Mouse (Mus musculus) myocyte (in vitro differentiated cells): ENCODE measurements around the gene Clpx. TPM values are rescaled to one million over a fixed set of nuclear protein-coding genes. Genes with fewer than 3 reads are reported as not detected.

Experiments used
- H3K27me3 ChIP-seq: one replicate; pipeline ENCODE4 v1.6.1; 2011; ENCODE audit not compliant: control insufficient read depth, insufficient read depth, insufficient read length
- H3K36me3 ChIP-seq: one replicate; pipeline ENCODE4 v1.6.1; 2011; ENCODE audit not compliant: control insufficient read depth, insufficient read depth
- H3K4me2 ChIP-seq: one replicate; pipeline ENCODE4 v1.6.1; 2011; ENCODE audit warnings: low read depth, control low read depth
- H3K4me3 ChIP-seq: one replicate; pipeline ENCODE4 v1.5.1; 2011; ENCODE audit warnings: mild to moderate bottlenecking, control low read depth, moderate library complexity
- H3K79me2 ChIP-seq: one replicate; pipeline ENCODE4 v1.6.1; 2011; ENCODE audit not compliant: control insufficient read depth, insufficient read depth
- H3ac ChIP-seq: one replicate; pipeline ENCODE4 v1.6.1; 2011; ENCODE audit not compliant: control insufficient read depth, insufficient read length
- CEBPB ChIP-seq: IDR thresholded peaks from 2 replicates; pipeline ENCODE4 v1.6.1; 2011; ENCODE audit warnings: mild to moderate bottlenecking, moderate library complexity; ENCODE audit not compliant: poor library complexity, insufficient read depth, severe bottlenecking
- E2F4 ChIP-seq: IDR thresholded peaks from one replicate; pipeline ENCODE4 v1.6.1; 2011; ENCODE audit warnings: mild to moderate bottlenecking, control low read depth, moderate library complexity; ENCODE audit not compliant: insufficient read depth
- MAX ChIP-seq: IDR thresholded peaks from one replicate; pipeline ENCODE4 v1.6.1; 2011; ENCODE audit warnings: low read depth, mild to moderate bottlenecking, control low read depth
- MYOD1 ChIP-seq, 3 experiments: IDR thresholded peaks; one replicate each; pipeline ENCODE4 v1.6.1; 2011; ENCODE audit warnings: control low read depth in 2 of 3, low read depth in 2 of 3, mild to moderate bottlenecking in 2 of 3, moderate library complexity in 1 of 3; ENCODE audit not compliant: insufficient read length in 2 of 3, control insufficient read depth in 1 of 3
- MYOG ChIP-seq, 3 experiments: IDR thresholded peaks; one replicate each; pipeline ENCODE4 v1.6.1; 2011; ENCODE audit warnings: control low read depth in 2 of 3, low read depth in 2 of 3, mild to moderate bottlenecking in 2 of 3; ENCODE audit not compliant: insufficient read length in 2 of 3, control insufficient read depth in 1 of 3, insufficient read depth in 1 of 3
- POLR2A ChIP-seq: IDR thresholded peaks from one replicate; pipeline ENCODE4 v1.6.1; 2011; ENCODE audit warnings: low read depth, mild to moderate bottlenecking, control low read depth, moderate library complexity; ENCODE audit not compliant: insufficient read length
- POLR2AphosphoS2 ChIP-seq: IDR thresholded peaks from one replicate; pipeline ENCODE4 v1.6.1; 2011; ENCODE audit warnings: low read depth, control low read depth; ENCODE audit not compliant: insufficient read length
- REST ChIP-seq: IDR thresholded peaks from one replicate; pipeline ENCODE4 v1.6.1; 2011; ENCODE audit warnings: mild to moderate bottlenecking, control low read depth, moderate library complexity; ENCODE audit not compliant: insufficient read depth, insufficient read length
- SRF ChIP-seq: IDR thresholded peaks from one replicate; pipeline ENCODE4 v1.6.1; 2011; ENCODE audit warnings: low read depth; ENCODE audit not compliant: control insufficient read depth, insufficient read length
- TCF12 ChIP-seq: IDR thresholded peaks from one replicate; pipeline ENCODE4 v1.6.1; 2011; ENCODE audit warnings: mild to moderate bottlenecking, control low read depth; ENCODE audit not compliant: poor library complexity, insufficient read depth, severe bottlenecking
- TCF3 ChIP-seq: IDR thresholded peaks from one replicate; pipeline ENCODE4 v1.6.1; 2011; ENCODE audit warnings: low read depth, control low read depth; ENCODE audit not compliant: insufficient read length
- USF1 ChIP-seq: IDR thresholded peaks from one replicate; pipeline ENCODE4 v1.6.1; 2011; ENCODE audit warnings: low read depth, mild to moderate bottlenecking, control low read depth, moderate library complexity
- polyA plus RNA-seq: library from polyadenylated mRNA; unstranded; fragments of >200 nt; fragmentation: generic; extraction: Trizol; gene quantifications from one replicate; pipeline ENCODE4 v1.2.1, GENCODE M21; 2012; ENCODE audit warnings: missing spikeins

Gene Clpx
- polyA plus RNA-seq, 1 experiment, result 13.0 TPM

DNA sequence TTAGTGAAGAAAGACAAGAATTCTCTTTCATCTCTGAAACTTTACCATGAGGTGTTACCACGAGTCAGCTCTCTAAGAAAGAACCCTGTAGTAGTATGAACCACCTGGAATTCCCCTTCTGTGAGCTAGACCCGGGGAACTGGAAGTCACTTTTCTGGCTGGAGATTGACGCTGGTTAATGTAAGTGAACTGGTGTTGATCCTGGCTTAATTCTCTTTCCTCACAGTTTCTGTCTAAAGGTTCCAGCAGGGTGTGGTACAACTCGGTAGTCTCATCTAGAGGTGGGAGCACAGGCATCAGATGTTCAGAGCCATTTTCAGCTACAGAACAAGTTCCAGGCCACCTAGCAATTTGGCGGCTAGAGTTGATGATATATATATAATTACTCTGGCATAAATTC lies 941 bp upstream of the Clpx start:
- Histone ChIP-seq H3K79me2 (peaks cover 29% of the 10 kb centered on the region), H3K4me2 (peak overlapping the region; percentile 77), H3K4me3 (peak overlapping the region; percentile 90), H3ac (no peak overlapping the region), H3K36me3 (peaks cover 4% of the 10 kb centered on the region), H3K27me3 (no peaks in the 10 kb centered on the region)
- TF ChIP-seq TCF12 (no peak), MAX (no peak), TCF3 (no peak)

DNA sequence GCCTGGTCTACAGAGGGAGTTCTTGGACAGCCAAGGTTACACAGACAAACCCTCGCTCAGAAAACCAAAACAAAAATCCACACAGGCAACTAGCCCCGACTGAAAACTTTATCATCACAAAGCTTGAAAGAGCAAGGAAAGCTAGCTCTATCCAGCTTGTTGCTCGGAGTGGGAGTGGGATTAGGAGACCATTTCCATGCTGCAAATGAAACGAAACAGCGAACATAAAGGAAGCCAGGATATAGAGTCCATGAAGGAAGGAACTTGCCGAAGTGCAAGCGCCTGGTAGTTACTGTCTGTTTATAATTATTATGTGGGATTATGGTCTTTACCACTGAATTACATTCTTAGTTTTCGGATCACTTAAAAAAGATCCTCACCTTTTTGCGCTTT lies 484 bp upstream of the Clpx start:
- Histone ChIP-seq H3K27me3 (no peaks in the 10 kb centered on the region), H3K4me3 (peak overlapping the region; percentile 90), H3K4me2 (peak overlapping the region; percentile 77), H3K79me2 (peaks cover 31% of the 10 kb centered on the region), H3ac (peak overlapping the region; percentile 61), H3K36me3 (peaks cover 4% of the 10 kb centered on the region)
- TF ChIP-seq POLR2AphosphoS2 (no peak), REST (no peak), MAX (no peak), USF1 (no peak), POLR2A (no peak), SRF (no peak), CEBPB (no peak)

DNA sequence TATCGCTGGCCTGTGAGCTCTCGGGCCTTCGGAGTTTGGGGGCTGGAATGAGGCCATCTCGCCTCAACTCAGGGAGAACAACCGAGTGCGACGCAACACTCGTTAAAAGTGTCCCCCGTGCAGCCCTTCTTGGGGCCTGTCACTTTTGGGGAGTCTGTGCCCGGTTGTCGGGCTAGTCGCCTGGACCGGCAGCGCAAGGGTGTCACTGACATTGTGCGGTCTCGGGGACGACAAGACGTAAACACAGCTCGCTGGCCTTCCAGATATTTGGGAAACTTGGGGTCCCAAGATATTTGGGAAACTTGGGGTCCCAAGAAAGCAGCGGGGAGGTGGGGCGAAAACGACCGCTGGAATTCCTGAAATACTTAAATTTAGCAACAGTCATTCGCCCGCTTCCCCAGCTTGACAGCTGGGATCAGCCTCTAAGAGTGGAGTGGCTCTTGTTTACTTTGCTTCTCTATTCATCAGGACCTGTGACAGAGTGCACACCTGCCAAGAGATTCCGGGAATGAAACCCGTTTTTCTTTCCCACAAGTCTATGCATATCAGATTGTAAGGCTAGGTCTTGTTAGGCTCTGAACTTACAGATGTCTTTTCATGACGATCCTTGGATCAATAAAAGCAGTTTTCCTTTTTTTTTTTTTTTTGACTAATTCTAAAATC lies 787 bp downstream of the Clpx start:
- Histone ChIP-seq H3K4me3 (peak overlapping the region; percentile 90), H3ac (peak overlapping the region; percentile 61), H3K27me3 (no peaks in the 10 kb centered on the region), H3K36me3 (peaks cover 4% of the 10 kb centered on the region), H3K79me2 (peaks cover 36% of the 10 kb centered on the region), H3K4me2 (peak overlapping the region; percentile 76)
- TF ChIP-seq REST, result no peak
- no peak for TF ChIP-seq MYOD1 (IDR thresholded peaks at IDR 0.05; ENCODE audit: control insufficient read depth in 1 of 3, insufficient read length in 2 of 3, low read depth in 2 of 3)
- no peak for TF ChIP-seq CEBPB
- no peak for TF ChIP-seq MYOG (IDR thresholded peaks at IDR 0.05; ENCODE audit: control insufficient read depth in 1 of 3, insufficient read depth in 1 of 3, insufficient read length in 2 of 3, low read depth in 2 of 3)
- no peak for TF ChIP-seq E2F4
- no peak for TF ChIP-seq MAX
- TF ChIP-seq SRF, result no peak
- no peak for TF ChIP-seq POLR2A
- TF ChIP-seq POLR2AphosphoS2, result no peak
- TF ChIP-seq USF1, result no peak
- TF ChIP-seq TCF12, result no peak
- TF ChIP-seq TCF3, result no peak

DNA sequence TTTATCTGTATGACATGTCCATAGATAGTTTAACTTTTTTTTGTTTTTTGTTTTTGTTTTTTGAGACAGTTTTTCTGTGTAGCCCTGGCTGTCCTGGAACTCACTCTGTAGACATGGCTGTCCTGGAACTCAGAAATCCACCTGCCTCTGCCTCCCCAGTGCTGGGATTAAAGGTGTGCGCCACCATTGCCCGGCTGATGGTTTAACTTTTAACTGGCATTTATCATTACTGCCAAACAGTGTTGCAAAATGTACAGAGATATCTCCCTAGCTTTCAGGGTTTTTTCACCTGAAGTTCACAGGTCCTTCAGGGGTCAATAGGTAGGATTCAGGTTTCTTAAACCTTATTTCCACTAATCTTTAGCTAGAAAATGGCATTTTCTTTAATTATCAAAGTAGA lies 3.0 kb downstream of the Clpx start:
- Histone ChIP-seq H3ac (no peak overlapping the region), H3K4me3 (no peak overlapping the region), H3K36me3 (peaks cover 22% of the 10 kb centered on the region), H3K79me2 (peaks cover 36% of the 10 kb centered on the region), H3K27me3 (no peaks in the 10 kb centered on the region), H3K4me2 (no peak overlapping the region)
- no peak for TF ChIP-seq E2F4
- no peak for TF ChIP-seq REST
- TF ChIP-seq TCF12, result no peak
- no peak for TF ChIP-seq TCF3
- TF ChIP-seq MAX, result no peak
- TF ChIP-seq POLR2A, result no peak
- no peak for TF ChIP-seq POLR2AphosphoS2
- TF ChIP-seq MYOG (IDR thresholded peaks at IDR 0.05; ENCODE audit: control insufficient read depth in 1 of 3, insufficient read depth in 1 of 3, insufficient read length in 2 of 3, low read depth in 2 of 3), result no peak
- TF ChIP-seq USF1, result no peak
- no peak for TF ChIP-seq CEBPB
- no peak for TF ChIP-seq SRF
- no peak for TF ChIP-seq MYOD1 (IDR thresholded peaks at IDR 0.05; ENCODE audit: control insufficient read depth in 1 of 3, insufficient read length in 2 of 3, low read depth in 2 of 3)

DNA sequence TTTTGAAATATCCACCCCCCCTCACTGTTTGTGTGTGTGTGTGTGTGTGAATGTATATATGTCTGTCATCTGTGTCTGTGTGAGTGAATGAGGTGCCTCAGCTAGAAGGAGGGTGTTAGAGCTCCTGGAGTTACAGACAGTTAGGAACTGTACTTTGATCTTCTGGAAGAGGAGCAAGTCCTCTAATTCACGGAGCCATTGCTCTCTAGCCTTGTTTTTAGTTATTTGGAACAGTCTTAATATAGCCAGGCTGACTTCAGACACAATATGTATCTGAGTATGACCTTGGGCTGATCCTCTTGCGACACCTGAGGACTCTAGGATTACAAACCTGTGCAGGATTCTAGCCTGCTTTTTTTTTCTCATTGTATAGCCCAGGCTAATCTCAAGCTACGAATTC lies 4.7 kb downstream of the Clpx start:
- H3K4me2 ChIP-seq, result no peak overlapping the region
- no peaks in the 10 kb centered on the region for H3K27me3 ChIP-seq
- H3ac ChIP-seq, result no peak overlapping the region
- TF ChIP-seq TCF3, result no peak
- no peak for TF ChIP-seq SRF
- no peak for TF ChIP-seq REST
- TF ChIP-seq CEBPB, result no peak
- no peak for TF ChIP-seq MAX
- TF ChIP-seq POLR2A, result no peak
- TF ChIP-seq MYOD1 (IDR thresholded peaks at IDR 0.05; ENCODE audit: control insufficient read depth in 1 of 3, insufficient read length in 2 of 3, low read depth in 2 of 3), result no peak
- no peak for TF ChIP-seq POLR2AphosphoS2
- no peak for TF ChIP-seq TCF12
- no peak for TF ChIP-seq E2F4
- TF ChIP-seq USF1, result no peak
- no peak for TF ChIP-seq MYOG (IDR thresholded peaks at IDR 0.05; ENCODE audit: control insufficient read depth in 1 of 3, insufficient read depth in 1 of 3, insufficient read length in 2 of 3, low read depth in 2 of 3)
- H3K4me3 ChIP-seq, result no peak overlapping the region
- peaks cover 38% of the 10 kb centered on the region for H3K36me3 ChIP-seq
- H3K79me2 ChIP-seq, result peaks cover 36% of the 10 kb centered on the region
